Mouse (Mus musculus) liver, adult 2 months (tissue): Measurements from ENCODE around the gene P2ry13.

Experiments
- CTCF ChIP-seq: fragments of 200-500 bp; IDR thresholded peaks from 2 replicates; pipeline ENCODE4 v1.5.1; 2011; ENCODE audit warnings: low read depth, low read length, control low read depth
- POLR2A ChIP-seq: fragments of 200-500 bp; IDR thresholded peaks from 2 replicates; pipeline ENCODE4 v1.6.1; 2011; ENCODE audit warnings: low read length, control low read depth; ENCODE audit not compliant: insufficient read depth; ENCODE audit errors: extremely low read depth

DNA sequence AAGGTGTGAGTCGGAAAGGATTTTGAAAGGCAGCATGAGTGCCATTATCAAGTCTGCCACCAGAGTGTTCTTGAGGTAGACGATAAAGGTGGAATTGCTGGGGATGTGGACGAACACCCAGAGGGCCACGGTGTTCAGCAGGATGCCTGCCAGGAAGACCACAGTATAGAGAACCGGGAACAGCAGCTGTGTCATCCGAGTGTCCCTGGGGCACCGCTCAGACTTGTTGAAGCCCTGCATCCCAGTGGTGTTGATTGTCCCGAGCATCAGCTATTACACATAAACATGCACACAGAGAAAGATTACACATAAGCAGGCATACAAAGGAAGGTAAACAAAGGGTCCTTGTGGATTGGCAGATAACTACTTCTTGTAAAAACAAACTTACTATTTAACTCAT lies 593 bp downstream of the P2ry13 start:
- no peak for TF ChIP-seq POLR2A
- no peak for TF ChIP-seq CTCF
